Mouse (Mus musculus) mouse trophoblast stem cell (cell line): ENCODE data around the gene Vmn1r219.
"Not testable (repeated sequence)": the region's sequence is repeated elsewhere in the genome, so short reads cannot be mapped to it uniquely, and the experiment has no call there.

Experiments
- in situ Hi-C, 2 experiments: fragments of 300-500 bp; cut with MseI, MboI; formaldehyde crosslinking; loops; 2 replicates in 1 of 2; 3 replicates in 1 of 2; pipeline ENCODE4 v1.15.1; 2025

The Vmn1r219 gene

DNA sequence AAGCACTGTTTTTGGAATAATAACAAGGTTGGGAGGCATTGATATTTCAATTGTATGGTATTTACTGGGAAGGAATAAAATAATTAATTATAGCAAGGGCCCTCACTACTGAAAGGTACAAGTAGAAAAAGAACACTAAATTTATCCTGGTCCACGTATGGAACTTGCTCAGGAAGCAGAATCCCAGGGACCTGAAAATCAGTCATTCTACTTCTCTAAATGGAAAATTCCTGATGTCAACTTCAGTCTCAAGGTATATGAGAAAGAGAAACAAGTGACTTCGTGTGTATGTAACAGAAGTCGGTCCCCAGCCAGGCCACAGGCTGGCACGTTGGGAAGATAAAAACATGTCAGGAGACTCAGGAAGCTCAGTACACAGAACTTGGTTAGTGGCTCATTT is at the start of gene Vmn1r219:
Gene Vmn1r219 (plus strand): TSS at position 301 of the 400 bp plus-strand sequence.
- in situ Hi-C loops, result no loop called here

DNA sequence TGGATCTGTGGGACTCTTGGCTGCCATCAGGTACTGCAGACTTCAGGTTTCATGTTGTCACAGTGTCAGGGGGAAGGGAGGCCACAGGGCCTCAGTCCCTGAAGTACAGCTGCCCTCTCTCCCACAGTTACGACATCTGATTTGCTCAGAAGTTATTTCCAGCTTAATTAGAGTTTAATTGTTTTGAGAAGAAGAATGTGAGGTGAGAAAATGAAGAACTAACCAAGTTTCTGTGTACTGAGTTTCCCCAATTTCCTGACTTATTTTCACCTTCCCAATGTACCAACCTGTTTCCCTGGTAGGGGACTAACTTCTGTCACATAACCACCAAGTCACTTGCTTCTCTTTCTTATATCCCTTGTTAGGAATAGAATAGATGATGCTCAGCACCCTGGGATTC is 41.0 kb upstream of the Vmn1r219 start, which contains the start of gene Vmn1r217:
Gene Vmn1r217 (minus strand): TSS at position 101 of the 400 bp plus-strand sequence.
- in situ Hi-C loops, result not testable (repeated sequence)

DNA sequence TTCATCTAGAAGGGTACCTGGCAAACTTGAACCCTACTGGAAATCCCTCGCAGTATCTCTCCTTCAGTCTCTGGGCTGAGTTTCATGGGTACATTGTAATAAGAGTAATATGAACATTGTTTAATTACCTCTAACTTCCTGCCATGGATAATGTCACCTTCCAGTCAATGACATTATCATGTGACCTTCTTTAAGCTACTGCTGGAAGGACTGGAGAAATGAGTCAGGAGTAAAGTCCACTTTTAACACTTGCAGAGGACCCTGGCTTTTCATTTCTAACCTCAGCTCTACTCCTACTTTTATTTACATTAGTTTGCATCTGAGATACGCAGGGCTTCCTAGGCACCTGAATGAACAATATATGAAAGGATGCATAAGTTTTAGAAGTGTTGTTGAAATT is 38.5 kb upstream of the Vmn1r219 start:
- in situ Hi-C loops, result no loop called here

DNA sequence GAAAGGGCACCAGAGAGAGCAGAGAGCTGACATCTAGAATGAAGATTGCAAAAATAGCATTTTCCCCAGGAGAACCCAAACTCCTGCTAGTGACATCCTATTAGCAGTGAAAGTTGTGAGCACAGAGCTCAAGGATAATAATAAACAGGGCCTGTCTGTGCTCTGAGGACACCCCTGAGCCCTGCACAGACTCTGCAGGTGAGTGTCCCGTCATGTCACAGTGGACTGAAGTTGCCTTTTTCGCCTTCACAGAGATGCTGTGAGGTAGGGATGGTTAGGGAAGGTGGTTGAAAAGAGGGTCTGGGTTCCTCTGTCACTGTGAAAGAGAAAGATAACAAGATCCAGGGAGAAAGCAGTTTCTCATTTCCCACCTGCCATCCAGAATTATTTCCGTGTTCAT is 26.0 kb upstream of the Vmn1r219 start, which contains the start of gene Vmn1r218:
Gene Vmn1r218 (plus strand): TSS at position 57 of the 400 bp plus-strand sequence.
- in situ Hi-C loops, result loop anchor here in 1 of 2 experiments (25.0 kb wide), 1 partner anchor 246 kb away; the partner anchor contains the start of gene Vmn1r212

DNA sequence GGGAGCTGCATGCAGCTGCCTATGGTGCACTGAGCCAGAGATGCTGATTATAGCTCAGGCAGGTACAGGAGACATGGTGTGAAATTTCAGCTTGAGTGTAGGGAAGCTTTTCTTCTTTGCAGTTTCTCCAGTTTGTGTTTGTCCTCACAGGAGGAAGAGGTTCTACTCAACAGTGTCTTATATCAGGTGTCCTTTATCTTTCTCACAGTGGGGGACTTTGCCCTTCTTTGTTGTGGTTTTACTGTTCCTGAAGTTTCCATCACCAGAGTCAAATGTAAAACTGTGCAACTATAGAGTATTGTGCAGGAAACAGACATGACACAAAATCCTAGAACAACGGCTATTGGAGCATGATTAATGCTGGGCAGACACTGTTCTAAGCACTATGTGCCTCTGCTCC is 25.6 kb upstream of the Vmn1r219 start:
- in situ Hi-C loops, result loop anchor here in 1 of 2 experiments (25.0 kb wide), 1 partner anchor 246 kb away; the partner anchor contains the start of gene Vmn1r212

DNA sequence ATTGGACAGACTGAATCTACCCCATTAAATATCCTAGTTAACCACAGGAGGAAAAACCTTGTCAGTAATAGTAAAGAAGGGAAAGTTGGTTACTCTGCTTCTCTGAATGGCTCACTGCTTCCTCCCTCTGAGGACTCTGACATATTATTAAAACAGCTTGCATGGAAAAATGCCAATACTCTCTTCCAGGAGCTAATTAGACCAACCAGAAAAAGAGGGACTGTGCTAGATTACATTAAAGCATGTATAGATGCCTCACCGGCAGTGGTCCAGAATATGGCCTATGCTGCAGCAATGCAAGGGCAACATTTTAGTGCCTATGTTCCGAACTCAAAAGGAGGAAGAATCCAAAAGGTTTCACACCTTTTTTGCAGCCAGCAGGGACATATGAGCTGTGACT is 20.2 kb upstream of the Vmn1r219 start:
- in situ Hi-C loops, result loop anchor here in 1 of 2 experiments (25.0 kb wide), 1 partner anchor 252 kb away; the partner anchor contains the start of gene Vmn1r212

DNA sequence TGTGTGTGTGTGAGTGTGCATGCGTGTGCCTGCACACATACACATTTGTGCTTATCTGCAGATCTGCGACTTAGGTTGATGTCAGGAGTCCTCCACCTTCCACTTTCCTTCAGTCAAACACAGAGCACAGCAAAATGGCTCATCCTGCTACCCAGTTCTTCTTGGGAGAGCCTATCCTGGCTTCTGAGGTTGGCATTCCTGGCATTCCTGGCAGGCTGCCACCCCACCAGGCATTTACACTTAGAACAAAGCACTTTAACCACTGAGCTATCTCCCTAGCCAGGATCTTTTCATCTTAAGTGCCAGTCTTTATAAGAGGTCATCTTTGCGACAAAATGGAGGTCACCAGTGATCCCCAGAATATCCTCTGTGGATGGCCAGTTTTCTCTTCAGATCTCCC is 1.3 kb upstream of the Vmn1r219 start:
- in situ Hi-C loops, result no loop called here

DNA sequence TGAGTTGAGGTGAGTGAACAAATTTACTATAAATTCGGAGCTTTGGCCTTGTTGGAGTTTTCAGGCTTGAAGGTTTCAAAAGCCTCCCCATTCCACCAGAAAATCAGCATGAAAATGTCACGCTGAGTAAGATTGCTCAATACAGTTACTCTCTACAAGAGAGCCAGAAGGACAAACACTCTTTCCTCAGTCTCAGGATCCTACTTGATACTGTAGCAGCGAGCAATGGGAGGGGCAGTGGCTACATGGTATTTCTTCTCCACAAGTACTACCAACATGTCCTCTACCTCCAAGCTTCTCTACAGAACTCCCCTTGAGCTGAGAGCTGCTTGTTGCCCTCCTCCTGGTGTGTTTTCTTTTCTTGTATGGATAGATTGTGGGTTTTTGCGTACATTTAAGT is 7.4 kb downstream of the Vmn1r219 start:
- in situ Hi-C loops, result not testable (repeated sequence)

DNA sequence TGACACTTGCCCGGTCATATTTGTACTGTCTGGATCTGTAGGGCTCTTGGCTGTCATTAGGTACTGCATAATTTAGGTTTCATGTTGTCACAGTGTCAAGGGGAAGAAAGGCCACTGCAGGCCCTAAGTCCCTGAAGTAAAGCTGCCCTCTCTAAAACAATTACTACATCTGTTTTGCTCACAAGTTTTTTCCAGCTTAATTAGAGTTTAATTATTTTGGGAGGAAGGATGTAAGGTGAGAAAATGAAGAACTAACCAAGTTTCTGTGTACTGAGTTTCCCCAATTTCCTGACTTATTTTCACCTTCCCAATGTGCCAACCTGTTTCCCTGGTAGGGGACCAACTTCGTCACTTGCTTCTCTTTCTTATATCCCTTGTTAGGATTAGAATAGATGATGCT is 28.8 kb downstream of the Vmn1r219 start, which contains the start of gene Vmn1r220:
Gene Vmn1r220 (minus strand): TSS at position 101 of the 400 bp plus-strand sequence.
- in situ Hi-C loops, result no loop called here

DNA sequence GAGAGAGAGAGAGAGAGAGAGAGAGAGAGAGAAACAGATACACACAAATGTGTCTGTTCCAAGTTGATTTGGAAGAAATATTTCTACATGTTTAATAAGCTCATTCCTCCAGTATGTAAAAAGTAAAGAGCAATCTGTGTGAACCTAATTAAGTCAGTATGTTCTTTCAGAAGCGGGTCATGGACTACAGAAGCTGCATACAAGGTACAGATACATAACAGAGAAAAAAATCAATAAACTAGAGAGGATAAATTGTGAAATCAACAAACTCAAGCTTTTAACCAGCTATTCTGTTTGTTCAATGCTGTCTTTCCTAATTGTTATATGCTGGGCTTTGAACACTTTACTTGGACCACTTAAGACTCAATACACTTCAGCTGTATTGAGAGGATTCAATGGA is 44.8 kb downstream of the Vmn1r219 start:
- in situ Hi-C loops, result not testable (repeated sequence)

DNA sequence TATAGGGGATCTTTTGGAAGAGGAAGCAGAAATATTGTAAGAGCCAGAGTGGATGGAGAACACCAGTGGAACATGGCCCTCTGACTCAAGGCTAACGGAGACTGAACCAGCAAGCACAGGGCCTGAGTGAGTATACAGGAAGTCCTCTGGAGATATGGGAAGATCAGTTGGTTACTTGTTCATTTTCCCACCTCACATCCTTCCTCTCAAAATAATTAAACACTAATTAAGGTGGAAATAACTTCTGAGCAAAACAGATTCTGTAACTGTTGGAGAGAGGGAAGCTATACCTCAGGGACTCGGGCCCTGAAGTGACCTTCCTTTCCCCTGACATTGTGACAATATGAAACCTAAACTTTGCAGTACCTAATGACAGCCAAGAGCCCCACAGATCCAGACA is 54.7 kb downstream of the Vmn1r219 start, which contains the start of gene Vmn1r221:
Gene Vmn1r221 (plus strand): TSS at position 301 of the 400 bp plus-strand sequence.
- in situ Hi-C loops, result not testable (repeated sequence)
